Mouse (Mus musculus): Measurements from ENCODE around the gene Amtn. TPM values are rescaled to one million over a fixed set of nuclear protein-coding genes. Genes with fewer than 3 reads are reported as not detected.

The Amtn gene
- polyA plus RNA-seq, 1 experiment from 2014 or later, result not detected

DNA sequence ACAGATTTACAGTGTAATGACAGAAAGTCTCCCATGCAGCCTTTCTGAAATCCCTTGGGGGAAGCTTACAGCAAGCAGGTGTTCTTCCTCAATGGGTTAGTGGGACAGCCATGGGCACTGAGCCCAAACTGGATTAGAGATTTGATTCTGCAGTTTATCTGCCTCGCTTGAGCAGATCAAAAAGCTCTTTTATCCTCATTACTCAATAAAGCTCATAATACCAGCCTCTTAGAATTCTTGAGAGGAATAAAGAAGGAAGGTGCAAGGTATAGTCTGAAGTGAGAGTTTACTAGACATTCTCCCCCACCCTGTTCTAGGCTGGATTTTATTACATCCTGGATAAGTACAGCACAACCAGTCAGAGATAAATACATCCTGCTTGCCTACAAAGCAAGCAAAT is 50.8 kb downstream of the Amtn start:
- in situ Hi-C loops (cut with MboI; ENCODE audit: low pct_unique_long_range_greater_than_20kb), result no loop called here
- ATAC-seq, result no peak

More for the DNA sequence above, 50.8 kb downstream of the Amtn start:
- TF ChIP-seq CTCF (IDR thresholded peaks at IDR 0.05), result no peak
- ChIA-PET POLR2A (no interaction called here), CTCF (no interaction called here)
- no peaks in the 10 kb centered on the region for H3K27me3 ChIP-seq
- no peak for DNase-seq (ENCODE audit: low read depth, low spot score)

Other genes starting within 250 kb of the Amtn start
- gene Gm11115, start 222.0 kb upstream of the Amtn start, polyA plus RNA-seq (2021), result not detected
- gene Gm7714, start 107.2 kb upstream of the Amtn start, polyA plus RNA-seq (2021), result not detected
- gene Prol1, start 58.8 kb upstream of the Amtn start, polyA plus RNA-seq (2021), result not detected
- gene Ambn, start 79.9 kb downstream of the Amtn start, polyA plus RNA-seq (2021), result not detected
- not detected for gene Enam, start 111.9 kb downstream of the Amtn start, polyA plus RNA-seq (2021)
- gene Jchain, start 151.8 kb downstream of the Amtn start, polyA plus RNA-seq (2021), result 0.23 TPM
- 78.9 TPM for gene Utp3, start 178.4 kb downstream of the Amtn start, polyA plus RNA-seq (2021)
- gene Rufy3, start 188.9 kb downstream of the Amtn start, polyA plus RNA-seq (2021), result 17.4 TPM

Data from Patski (cell line).